In the genomic region with DNA sequence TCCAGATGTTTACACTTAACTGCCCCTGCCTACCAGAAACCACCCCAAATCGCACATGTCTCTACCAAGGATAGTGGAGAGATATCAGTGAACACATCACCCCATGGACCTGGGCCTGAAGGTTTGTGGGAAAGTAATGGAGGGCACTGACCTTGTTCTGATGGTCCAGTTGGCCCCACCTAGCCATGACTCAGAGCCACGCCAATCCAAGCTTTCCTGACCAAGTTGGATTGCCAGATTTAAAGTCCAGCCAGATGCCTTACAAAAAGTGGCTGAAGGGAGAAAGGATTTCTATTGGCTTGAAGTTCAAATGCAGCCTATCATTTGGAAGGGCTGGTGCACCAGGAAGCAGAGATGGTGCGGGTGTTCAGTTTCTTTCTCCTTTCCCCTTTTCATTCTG, we compare ENCODE assay signal across 23 mouse cellular contexts. TPM values are rescaled to one million over a fixed set of nuclear protein-coding genes. Genes with fewer than 3 reads are reported as not detected.
DNase-seq lines count a peak whose midpoint lies in the region; ATAC-seq lines count a peak whose summit lies in the region.
"Had no signal": no experiment of that assay in that cellular context is flagged by ENCODE, and none has a peak within 500 bp of the region (broad histone marks: within the 10 kb centered on the region; RNA-seq: fewer than 3 reads in every experiment).

No protein-coding gene starts in this region.

- WGBS in intestine, embryonic 14.5 days, result 76% methylated on average over 3 of the region's 3 CpGs
- 70% methylated on average over 3 of the region's 3 CpGs for WGBS in intestine, embryonic 16.5 days
- 84% methylated on average over 3 of the region's 3 CpGs for WGBS in embryonic facial prominence, embryonic 10.5 days

- peak; percentile 23 for DNase-seq in intestine, embryonic 14.5 days (ENCODE audit: low spot score)
- DNase-seq in testis, postnatal 10 days (ENCODE audit: low spot score), result peak; percentile 19
- DNase-seq in testis, postnatal 14 days (ENCODE audit: low spot score), result no peak
- peak; percentile 3 for DNase-seq in embryonic facial prominence, embryonic 10.5 days (ENCODE audit: low spot score)
- DNase-seq in spleen, postnatal 14 days (ENCODE audit: low spot score in 2 of 2), result no peak
- DNase-seq: adrenal gland, postnatal 10 days; adrenal gland, postnatal 36 days; cerebellum, adult 18-20 months; cerebellum, adult 9-10 months; cerebellum, postnatal 14 days; forebrain, postnatal 0 days; gastrocnemius, adult 2 months; gastrocnemius, postnatal 14 days; heart, adult 18-20 months; heart, postnatal 36 days had no signal

- no peaks in the 10 kb centered on the region for H3K27me3 ChIP-seq in intestine, embryonic 14.5 days (replicated peaks; ENCODE audit: control insufficient read depth, insufficient read depth, low read length)
- no peaks in the 10 kb centered on the region for H3K27me3 ChIP-seq in intestine, embryonic 16.5 days (replicated peaks; ENCODE audit: control insufficient read depth, insufficient read depth, low read length)
- no peaks in the 10 kb centered on the region; the same call in 1 of the 2 replicates for H3K27me3 ChIP-seq in embryonic facial prominence, embryonic 10.5 days (replicated peaks; ENCODE audit: low read depth, poor library complexity, severe bottlenecking)
- H3K27me3 ChIP-seq: embryonic facial prominence, embryonic 12.5 days; embryonic facial prominence, embryonic 15.5 days; hindbrain, embryonic 13.5 days; Patski had no signal

- H3K4me2 ChIP-seq in intestine, embryonic 14.5 days (ENCODE audit: low read length), result no peak overlapping the region
- H3K4me2 ChIP-seq in intestine, embryonic 16.5 days (ENCODE audit: low read depth, low read length), result no peak overlapping the region
- H3K4me2 ChIP-seq: embryonic facial prominence, embryonic 12.5 days; embryonic facial prominence, embryonic 15.5 days; hindbrain, embryonic 13.5 days had no signal

- no peaks in the 10 kb centered on the region for H3K4me1 ChIP-seq in intestine, embryonic 14.5 days (replicated peaks; ENCODE audit: control insufficient read depth, insufficient read depth, low read length)
- peaks cover 3% of the 10 kb centered on the region; the same call in 1 of the 2 replicates for H3K4me1 ChIP-seq in intestine, embryonic 16.5 days (ENCODE audit: control insufficient read depth, insufficient read depth, low read length)
- H3K4me1 ChIP-seq in embryonic facial prominence, embryonic 10.5 days, result no peaks in the 10 kb centered on the region
- H3K4me1 ChIP-seq: embryonic facial prominence, embryonic 12.5 days; embryonic facial prominence, embryonic 15.5 days; hindbrain, embryonic 13.5 days had no signal

- H3K4me3 ChIP-seq in intestine, embryonic 14.5 days (ENCODE audit: low read depth, low read length), result no peak overlapping the region
- no peak overlapping the region for H3K4me3 ChIP-seq in intestine, embryonic 16.5 days (ENCODE audit: low read length)
- H3K4me3 ChIP-seq in embryonic facial prominence, embryonic 10.5 days, result no peak overlapping the region
- H3K4me3 ChIP-seq: embryonic facial prominence, embryonic 12.5 days; embryonic facial prominence, embryonic 15.5 days; gastrocnemius, adult 2 months; hindbrain, embryonic 10.5 days; hindbrain, embryonic 13.5 days had no signal

- no peak overlapping the region for H3K27ac ChIP-seq in intestine, embryonic 14.5 days (ENCODE audit: low read depth)
- H3K27ac ChIP-seq in intestine, embryonic 16.5 days (ENCODE audit: low read length), result no peak overlapping the region
- H3K27ac ChIP-seq in embryonic facial prominence, embryonic 10.5 days (replicated peaks), result no peak overlapping the region
- H3K27ac ChIP-seq: embryonic facial prominence, embryonic 12.5 days; embryonic facial prominence, embryonic 15.5 days; gastrocnemius, adult 2 months; hindbrain, embryonic 10.5 days; hindbrain, embryonic 13.5 days had no signal

- no peaks in the 10 kb centered on the region for H3K9me3 ChIP-seq in intestine, embryonic 14.5 days (ENCODE audit: control insufficient read depth, low read length)
- H3K9me3 ChIP-seq in intestine, embryonic 16.5 days (ENCODE audit: control insufficient read depth, low read length), result no peaks in the 10 kb centered on the region
- peaks cover 6% of the 10 kb centered on the region; the same call in 1 of the 2 replicates for H3K9me3 ChIP-seq in embryonic facial prominence, embryonic 10.5 days
- H3K9me3 ChIP-seq: embryonic facial prominence, embryonic 15.5 days had no signal

- H3K36me3 ChIP-seq in intestine, embryonic 14.5 days (ENCODE audit: control insufficient read depth, insufficient read depth, low read length), result no peaks in the 10 kb centered on the region
- H3K36me3 ChIP-seq in intestine, embryonic 16.5 days (ENCODE audit: control insufficient read depth, insufficient read depth, low read length), result no peaks in the 10 kb centered on the region
- no peaks in the 10 kb centered on the region for H3K36me3 ChIP-seq in embryonic facial prominence, embryonic 10.5 days (replicated peaks)
- H3K36me3 ChIP-seq: embryonic facial prominence, embryonic 12.5 days; embryonic facial prominence, embryonic 15.5 days; hindbrain, embryonic 10.5 days; hindbrain, embryonic 13.5 days had no signal

- H3K9ac ChIP-seq in intestine, embryonic 14.5 days (ENCODE audit: low read length), result no peak overlapping the region
- no peak overlapping the region for H3K9ac ChIP-seq in intestine, embryonic 16.5 days (ENCODE audit: low read depth, low read length)
- H3K9ac ChIP-seq: embryonic facial prominence, embryonic 12.5 days; embryonic facial prominence, embryonic 15.5 days; forebrain, postnatal 0 days; hindbrain, embryonic 13.5 days had no signal

- no peak for ATAC-seq in intestine, embryonic 14.5 days (replicated peaks; ENCODE audit: low FRiP score, low TSS enrichment, low read depth)
- no peak for ATAC-seq in intestine, embryonic 16.5 days
- ATAC-seq: forebrain, embryonic 14.5 days; forebrain, postnatal 0 days; hindbrain, embryonic 16.5 days; Patski had no signal

RNA-seq across cellular contexts. Expression of a gene that starts 24.2 kb away (rescaled TPM):
- polyA plus RNA-seq in intestine, embryonic 14.5 days (2014; fragmentation: Nextera tagmentation; extraction: Ambion mirVana), result 119 and 158 TPM in 2 replicates
- polyA plus RNA-seq in intestine, embryonic 16.5 days (2015; fragmentation: Nextera tagmentation; extraction: Ambion mirVana), result 255 and 324 TPM in 2 replicates
- polyA plus RNA-seq in embryonic facial prominence, embryonic 10.5 days (2016; fragmentation: Nextera tagmentation; extraction: Ambion mirVana), result 88.0 and 88.2 TPM in 2 replicates

Comparison
In these comparisons a context has a peak if more than half of its experiments do, and no peak if none do; other contexts are left out.
1. DNase-seq: peak in intestine, embryonic 14.5 days (single experiment), testis, postnatal 10 days (single experiment) and embryonic facial prominence, embryonic 10.5 days (single experiment); none in testis, postnatal 14 days (single experiment) and spleen, postnatal 14 days (0 of 2).